Mouse (Mus musculus): ENCODE measurements around the gene Smim17.

GRCm38 (mm10) chr7:6360477-6361060, 37.9 kb upstream of the Smim17 start:
- TF ChIP-seq ETS1 (conservative IDR thresholded peaks at IDR 0.05; ENCODE audit: low read depth, low read length) (no peak), MAFK (IDR thresholded peaks at IDR 0.05; ENCODE audit: insufficient replicate concordance, low read length) (no peak), POLR2A (IDR thresholded peaks at IDR 0.05; ENCODE audit: low read depth, low read length) (no peak), EP300 (IDR thresholded peaks at IDR 0.05; ENCODE audit: low read length) (no peak), CHD2 (IDR thresholded peaks at IDR 0.05; ENCODE audit: low read length) (no peak), USF1 (IDR thresholded peaks at IDR 0.05; ENCODE audit: low read depth, low read length) (no peak), ZMIZ1 (IDR thresholded peaks at IDR 0.05; ENCODE audit: low read depth, low read length) (no peak), CTCF (conservative IDR thresholded peaks at IDR 0.05 in 1 of 2, IDR thresholded peaks at IDR 0.05 in 1 of 2; ENCODE audit: low read depth in 2 of 2, low read length in 2 of 2) (no peak), TCF12 (IDR thresholded peaks at IDR 0.05; ENCODE audit: low read depth, low read length) (no peak), MAZ (IDR thresholded peaks at IDR 0.05; ENCODE audit: low read depth, low read length) (no peak), JUN (IDR thresholded peaks at IDR 0.05; ENCODE audit: insufficient read depth, low read depth, low read length) (no peak)

Measured in CH12.LX (cell line).